Mouse (Mus musculus) MEL (cell line): ENCODE data around the gene Marcks. TPM values are rescaled to one million over a fixed set of nuclear protein-coding genes. Genes with fewer than 3 reads are reported as not detected.

Experiments used
- DNase-seq: peaks from one replicate; pipeline ENCODE4 v3.0.0; 2011; ENCODE audit warnings: low read depth, low spot score
- H3K27ac ChIP-seq: 2 replicates; pipeline ENCODE4 v1.5.1; 2012; ENCODE audit warnings: low read depth, mild to moderate bottlenecking, control low read depth, low read length, moderate library complexity; ENCODE audit not compliant: control insufficient read depth
- H3K27me3 ChIP-seq, 2 experiments: fragments of 150-350 bp in 1 of 2; sonication (generic) in 1 of 2; 2 replicates each; pipeline ENCODE4 v1.6.1; 2012; ENCODE audit warnings: low read length in 2 of 2, mild to moderate bottlenecking in 2 of 2, improper control_type of control experiment in 1 of 2, moderate library complexity in 1 of 2; ENCODE audit not compliant: insufficient read depth in 2 of 2, control insufficient read depth in 1 of 2
- H3K36me3 ChIP-seq, 2 experiments: 2 replicates each; pipeline ENCODE4 v1.6.1; 2012 to 2014; ENCODE audit warnings: low read length in 2 of 2, improper control_type of control experiment in 1 of 2, inconsistent platforms in 1 of 2, mild to moderate bottlenecking in 1 of 2; ENCODE audit not compliant: insufficient read depth in 2 of 2, control insufficient read depth in 1 of 2
- H3K4me1 ChIP-seq, 2 experiments: fragments of 150-350 bp in 1 of 2; sonication (generic) in 1 of 2; 2 replicates each; pipeline ENCODE4 v1.6.1; 2012; ENCODE audit warnings: low read length in 2 of 2, improper control_type of control experiment in 1 of 2, mild to moderate bottlenecking in 1 of 2; ENCODE audit not compliant: insufficient read depth in 2 of 2, control insufficient read depth in 1 of 2
- H3K4me3 ChIP-seq, 2 experiments: fragments of 150-350 bp in 1 of 2; sonication (generic) in 1 of 2; 2 replicates each; pipeline ENCODE4 v1.5.1; 2012; ENCODE audit warnings: low read depth in 2 of 2, low read length in 2 of 2, mild to moderate bottlenecking in 2 of 2, moderate library complexity in 2 of 2, control low read depth in 1 of 2, improper control_type of control experiment in 1 of 2; ENCODE audit not compliant: control insufficient read depth in 1 of 2, insufficient read depth in 1 of 2
- H3K79me2 ChIP-seq: 2 replicates; pipeline ENCODE4 v1.6.1; 2012; ENCODE audit warnings: mild to moderate bottlenecking, low read length, moderate library complexity; ENCODE audit not compliant: control insufficient read depth, poor library complexity, insufficient read depth
- H3K9ac ChIP-seq: 2 replicates; pipeline ENCODE4 v1.6.1; 2012; ENCODE audit warnings: low read depth, mild to moderate bottlenecking, control low read depth, low read length, moderate library complexity; ENCODE audit not compliant: control insufficient read depth, poor library complexity, severe bottlenecking
- H3K9me3 ChIP-seq: fragments of 150-350 bp; sonication (generic); replicated peaks from 2 replicates; pipeline ENCODE4 v1.6.1; 2012; ENCODE audit warnings: mild to moderate bottlenecking, low read length, improper control_type of control experiment, moderate library complexity; ENCODE audit not compliant: insufficient read depth
- CHD1 ChIP-seq: IDR thresholded peaks from 2 replicates; pipeline ENCODE4 v1.6.1; 2012; ENCODE audit warnings: low read depth, mild to moderate bottlenecking, inconsistent platforms, low read length, improper control_type of control experiment
- CHD2 ChIP-seq: IDR thresholded peaks from 2 replicates; pipeline ENCODE4 v1.6.1; 2011; ENCODE audit warnings: low read length, improper control_type of control experiment
- EP300 ChIP-seq, 2 experiments: IDR thresholded peaks; 2 replicates each; pipeline ENCODE4 v1.6.1; 2011; ENCODE audit warnings: improper control_type of control experiment in 2 of 2, low read length in 2 of 2, low read depth in 1 of 2, mild to moderate bottlenecking in 1 of 2
- ETS1 ChIP-seq: IDR thresholded peaks from 2 replicates; pipeline ENCODE4 v1.6.1; 2012; ENCODE audit warnings: low read depth, mild to moderate bottlenecking, inconsistent platforms, low read length, improper control_type of control experiment, moderate library complexity
- GABPA ChIP-seq: IDR thresholded peaks from 2 replicates; pipeline ENCODE4 v1.6.1; 2012; ENCODE audit warnings: low read depth, mild to moderate bottlenecking, inconsistent platforms, low read length, improper control_type of control experiment, moderate library complexity
- JUND ChIP-seq: IDR thresholded peaks from 2 replicates; pipeline ENCODE4 v1.6.1; 2011; ENCODE audit warnings: low read depth, mild to moderate bottlenecking, improper control_type of control experiment, low read length
- MAX ChIP-seq: IDR thresholded peaks from 2 replicates; pipeline ENCODE4 v1.6.1; 2011; ENCODE audit warnings: low read length, improper control_type of control experiment
- MAZ ChIP-seq: IDR thresholded peaks from 2 replicates; pipeline ENCODE4 v1.6.1; 2012; ENCODE audit warnings: low read depth, mild to moderate bottlenecking, inconsistent platforms, low read length, improper control_type of control experiment
- MEF2A ChIP-seq: IDR thresholded peaks from 2 replicates; pipeline ENCODE4 v1.6.1; 2014; ENCODE audit warnings: low read depth, mild to moderate bottlenecking, inconsistent platforms, low read length, improper control_type of control experiment; ENCODE audit not compliant: poor library complexity, insufficient replicate concordance, severe bottlenecking; ENCODE audit errors: extremely low read depth
- MXI1 ChIP-seq: IDR thresholded peaks from 2 replicates; pipeline ENCODE4 v1.6.1; 2011; ENCODE audit warnings: mild to moderate bottlenecking, low read depth, low read length, improper control_type of control experiment
- MYB ChIP-seq: IDR thresholded peaks from 2 replicates; pipeline ENCODE4 v1.6.1; 2011; ENCODE audit warnings: mild to moderate bottlenecking, low read depth, low read length, improper control_type of control experiment
- POLR2A ChIP-seq, 2 experiments: IDR thresholded peaks; 2 replicates each; pipeline ENCODE4 v1.6.1; 2011 to 2012; ENCODE audit warnings: low read length in 2 of 2, mild to moderate bottlenecking in 2 of 2, control low read depth in 1 of 2, improper control_type of control experiment in 1 of 2, low read depth in 1 of 2, moderate library complexity in 1 of 2; ENCODE audit not compliant: control insufficient read depth in 1 of 2, insufficient read depth in 1 of 2, poor library complexity in 1 of 2
- RAD21 ChIP-seq: IDR thresholded peaks from 2 replicates; pipeline ENCODE4 v1.6.1; 2011; ENCODE audit warnings: mild to moderate bottlenecking, low read depth, low read length, improper control_type of control experiment
- SIN3A ChIP-seq: IDR thresholded peaks from 2 replicates; pipeline ENCODE4 v1.6.1; 2012; ENCODE audit warnings: low read length, improper control_type of control experiment, inconsistent platforms
- TAL1 ChIP-seq: IDR thresholded peaks from 2 replicates; pipeline ENCODE4 v1.6.1; 2012; ENCODE audit warnings: mild to moderate bottlenecking, inconsistent platforms, low read length, moderate library complexity, mixed read lengths
- UBTF ChIP-seq: IDR thresholded peaks from 2 replicates; pipeline ENCODE4 v1.6.1; 2012; ENCODE audit warnings: low read depth, mild to moderate bottlenecking, inconsistent platforms, low read length, improper control_type of control experiment, moderate library complexity, borderline replicate concordance; ENCODE audit not compliant: insufficient read depth
- USF1 ChIP-seq: IDR thresholded peaks from 2 replicates; pipeline ENCODE4 v1.6.1; 2014; ENCODE audit warnings: low read depth, mild to moderate bottlenecking, inconsistent platforms, low read length, improper control_type of control experiment, moderate library complexity
- ZC3H11A ChIP-seq: IDR thresholded peaks from 2 replicates; pipeline ENCODE4 v1.6.1; 2012; ENCODE audit warnings: low read depth, mild to moderate bottlenecking, inconsistent platforms, low read length, improper control_type of control experiment
- ZNF384 ChIP-seq: IDR thresholded peaks from 2 replicates; pipeline ENCODE4 v1.6.1; 2012; ENCODE audit warnings: low read depth, mild to moderate bottlenecking, inconsistent platforms, low read length, improper control_type of control experiment
- polyA plus RNA-seq, 2 experiments: library from polyadenylated mRNA; stranded (reverse) in 1 of 2; unstranded in 1 of 2; fragments of >175 nt in 1 of 2; fragments of >200 nt in 1 of 2; gene quantifications; 2 replicates each; pipeline versions ENCODE4 v1.2.1 to v1.2.4; 2012; ENCODE audit warnings: low replicate concordance in 2 of 2, low read depth in 1 of 2; ENCODE audit not compliant: insufficient read length in 2 of 2, insufficient read depth in 1 of 2, missing spikeins in 1 of 2
- total RNA-seq: library from RNA; depleted of rRNA; stranded (reverse); fragments of 300-350 nt; gene quantifications from 2 replicates; pipeline ENCODE4 v1.2.3, GENCODE M21; 2012

Marcks gene
- total and polyA plus RNA-seq, 3 experiments, result not detected

- Histone ChIP-seq H3K4me3 (no peak overlapping the region), H3K79me2 (no peaks in the 10 kb centered on the region), H3K36me3 (no peaks in the 10 kb centered on the region), H3K27ac (no peak overlapping the region), H3K9me3 (no peaks in the 10 kb centered on the region), H3K27me3 (no peaks in the 10 kb centered on the region), H3K9ac (no peak overlapping the region), H3K4me1 (no peaks in the 10 kb centered on the region)
- TF ChIP-seq UBTF (no peak), GABPA (no peak), POLR2A (IDR thresholded peaks at IDR 0.05; ENCODE audit: control insufficient read depth in 1 of 2, insufficient read depth in 1 of 2, low read depth in 1 of 2, low read length in 2 of 2, poor library complexity in 1 of 2) (no peak), MXI1 (no peak), TAL1 (no peak), MAX (no peak), MAZ (no peak)
- no peak for DNase-seq
These were observed 27.3 kb downstream of the Marcks start for GRCm38 (mm10) chr10:37111432-37111831.

- Histone ChIP-seq H3K4me3 (no peak overlapping the region), H3K9me3 (no peaks in the 10 kb centered on the region), H3K4me1 (no peaks in the 10 kb centered on the region), H3K27ac (no peak overlapping the region), H3K79me2 (no peaks in the 10 kb centered on the region), H3K9ac (no peak overlapping the region), H3K27me3 (no peaks in the 10 kb centered on the region), H3K36me3 (no peaks in the 10 kb centered on the region)
- no peak for DNase-seq
- TF ChIP-seq MEF2A (no peak), ETS1 (no peak), SIN3A (no peak), GABPA (no peak), USF1 (no peak), JUND (no peak), ZNF384 (no peak), MYB (no peak), ZC3H11A (no peak), CHD1 (no peak), CHD2 (no peak), EP300 (IDR thresholded peaks at IDR 0.05; ENCODE audit: low read depth in 1 of 2, low read length in 2 of 2) (no peak), RAD21 (no peak)
These were observed 31.7 kb downstream of the Marcks start for GRCm38 (mm10) chr10:37106871-37107627.
